Mouse (Mus musculus): Measurements from ENCODE around the gene 2610528J11Rik.

GRCm38 (mm10) chr4:118553039-118553649 is 26.3 kb downstream of the 2610528J11Rik start:
- no peak for TF ChIP-seq CTCF (IDR thresholded peaks at IDR 0.05; ENCODE audit: low read depth, low read length)
- no peak for TF ChIP-seq POLR2A (IDR thresholded peaks at IDR 0.05; ENCODE audit: borderline replicate concordance, low read depth, low read length)

Data from bone marrow macrophage, adult 2 months (primary cell).